Mouse (Mus musculus): ENCODE measurements around the gene Dbil5. TPM values are rescaled to one million over a fixed set of nuclear protein-coding genes. Genes with fewer than 3 reads are reported as not detected.

Gene Dbil5
- polyA plus RNA-seq, 1 experiment, result not detected

DNA sequence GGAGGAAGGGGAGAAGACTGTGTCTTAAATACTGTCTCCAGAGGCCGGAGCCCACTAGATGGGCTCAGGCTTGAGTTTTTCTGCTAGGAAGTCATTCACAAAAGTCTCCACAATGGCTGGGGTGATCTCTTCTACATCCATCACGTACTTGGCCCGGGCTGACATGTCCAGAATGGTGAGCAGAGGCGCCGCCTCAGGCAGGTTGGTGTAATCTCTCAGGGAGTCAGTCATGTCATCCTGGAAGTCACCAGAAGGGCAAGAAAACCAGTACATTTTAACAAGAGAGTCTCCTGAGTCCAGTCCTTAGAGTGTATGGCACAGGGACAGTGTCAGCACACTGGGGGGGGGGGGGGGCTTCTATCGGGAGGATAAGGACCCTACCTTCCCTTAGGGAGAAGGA is 41.1 kb downstream of the Dbil5 start:
- 90% methylated on average over 6 of the region's 6 CpGs for WGBS

DNA sequence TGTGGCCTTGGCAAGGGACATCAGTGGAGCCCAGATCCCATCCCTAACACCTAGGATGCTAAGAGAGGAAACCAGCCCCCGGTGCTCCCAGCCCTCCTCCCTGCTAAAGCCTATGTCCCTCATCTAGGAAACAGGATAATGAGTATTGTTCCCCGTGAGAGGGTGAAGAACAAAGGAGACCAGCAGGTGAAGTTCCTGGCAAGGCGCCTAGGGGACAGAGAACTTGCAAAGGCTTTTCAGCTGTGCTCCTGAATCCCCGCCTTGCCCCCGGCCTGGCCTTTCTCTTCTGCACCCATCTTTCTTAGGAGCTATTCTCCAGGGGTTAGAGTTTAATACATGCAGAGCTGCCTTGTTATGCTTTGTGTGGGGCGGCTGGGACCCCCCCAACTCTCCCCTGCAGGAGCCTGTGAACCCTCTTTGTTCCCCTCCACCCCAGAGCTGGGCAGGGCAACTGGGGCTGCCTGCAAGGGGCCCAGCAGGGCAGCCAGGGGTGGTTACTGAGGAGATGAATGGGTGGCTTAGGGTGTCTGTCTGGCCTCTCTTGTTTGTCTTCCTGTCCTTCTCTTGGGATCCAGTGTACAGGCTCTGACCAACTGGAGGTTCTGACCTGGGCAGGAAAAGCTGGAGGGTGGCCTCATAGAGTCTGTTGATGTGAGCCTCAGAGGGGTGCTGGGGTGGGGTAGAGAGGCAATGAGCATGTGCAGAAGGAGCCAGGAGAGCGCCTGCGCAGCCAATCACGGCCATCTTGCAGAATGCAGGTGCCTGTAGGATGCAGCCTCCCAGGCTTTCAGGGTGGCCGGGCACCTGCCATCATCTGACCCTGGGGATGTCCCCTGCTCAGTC is 43.0 kb downstream of the Dbil5 start:
- H3K27me3 ChIP-seq (ENCODE audit: control insufficient read depth, insufficient read depth, low read length), result no peaks in the 10 kb centered on the region
- TF ChIP-seq POLR2A (IDR thresholded peaks at IDR 0.05; ENCODE audit: low read depth, low read length), result no peak
- no peak for TF ChIP-seq CTCF (IDR thresholded peaks at IDR 0.05; ENCODE audit: extremely low read depth, insufficient read depth, insufficient read length, insufficient replicate concordance)
- peaks cover 4% of the 10 kb centered on the region; the same call in 1 of the 2 replicates for H3K4me1 ChIP-seq (ENCODE audit: control insufficient read depth, insufficient read depth, insufficient read length)
- no peaks in the 10 kb centered on the region for H3K36me3 ChIP-seq (ENCODE audit: control insufficient read depth, insufficient read depth, low read length)
- no peak overlapping the region for H3K27ac ChIP-seq (ENCODE audit: insufficient read depth, low read length)
- 88% methylated on average over 10 of the region's 10 CpGs for WGBS
- H3K4me3 ChIP-seq (ENCODE audit: extremely low read depth, insufficient read depth, insufficient read length), result no peak overlapping the region
- DNase-seq (ENCODE audit: low read depth in 1 of 2, low spot score in 2 of 2), result no peak

More for the DNA sequence above, 41.1 kb downstream of the Dbil5 start:
- TF ChIP-seq POLR2A (IDR thresholded peaks at IDR 0.05; ENCODE audit: low read depth, low read length) (no peak), CTCF (IDR thresholded peaks at IDR 0.05; ENCODE audit: extremely low read depth, insufficient read depth, insufficient read length, insufficient replicate concordance) (no peak)
- Histone ChIP-seq H3K27ac (ENCODE audit: insufficient read depth, low read length) (no peak overlapping the region), H3K36me3 (ENCODE audit: control insufficient read depth, insufficient read depth, low read length) (no peaks in the 10 kb centered on the region), H3K4me1 (ENCODE audit: control insufficient read depth, insufficient read depth, insufficient read length) (peaks cover 4% of the 10 kb centered on the region; the same call in 1 of the 2 replicates), H3K4me3 (ENCODE audit: extremely low read depth, insufficient read depth, insufficient read length) (no peak overlapping the region), H3K27me3 (ENCODE audit: control insufficient read depth, insufficient read depth, low read length) (no peaks in the 10 kb centered on the region)
- DNase-seq (ENCODE audit: low read depth in 1 of 2, low spot score in 2 of 2), result no peak

DNA sequence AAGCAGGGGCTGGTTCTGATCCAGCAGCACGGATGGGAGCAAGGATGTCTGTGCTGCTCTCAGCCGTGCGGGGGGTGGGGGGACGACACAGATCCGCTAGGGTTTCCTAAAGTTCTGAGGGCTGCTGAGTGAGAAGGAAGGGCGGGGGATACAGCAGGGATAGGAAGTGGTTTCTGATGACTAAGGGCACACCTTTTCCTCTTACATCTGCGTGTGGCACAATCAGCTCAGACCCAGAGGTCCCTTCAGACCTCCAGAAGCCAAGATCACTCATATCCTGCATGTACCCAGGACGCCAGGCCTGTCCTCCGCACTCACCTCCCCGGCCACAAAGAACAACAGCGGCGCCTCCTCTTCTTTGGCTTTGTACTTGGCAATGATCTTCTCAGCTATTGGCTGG is 43.8 kb downstream of the Dbil5 start:
- WGBS, result 16% methylated on average over 12 of the region's 12 CpGs
- TF ChIP-seq CTCF (IDR thresholded peaks at IDR 0.05; ENCODE audit: extremely low read depth, insufficient read depth, insufficient read length, insufficient replicate concordance) (no peak), POLR2A (IDR thresholded peaks at IDR 0.05; ENCODE audit: low read depth, low read length) (no peak)
- Histone ChIP-seq H3K27ac (ENCODE audit: insufficient read depth, low read length) (no peak overlapping the region), H3K4me1 (ENCODE audit: control insufficient read depth, insufficient read depth, insufficient read length) (peaks cover 4% of the 10 kb centered on the region; the same call in 1 of the 2 replicates), H3K36me3 (ENCODE audit: control insufficient read depth, insufficient read depth, low read length) (no peaks in the 10 kb centered on the region), H3K27me3 (ENCODE audit: control insufficient read depth, insufficient read depth, low read length) (no peaks in the 10 kb centered on the region), H3K4me3 (ENCODE audit: extremely low read depth, insufficient read depth, insufficient read length) (no peak overlapping the region)
- no peak for DNase-seq (ENCODE audit: low read depth in 1 of 2, low spot score in 2 of 2)

DNA sequence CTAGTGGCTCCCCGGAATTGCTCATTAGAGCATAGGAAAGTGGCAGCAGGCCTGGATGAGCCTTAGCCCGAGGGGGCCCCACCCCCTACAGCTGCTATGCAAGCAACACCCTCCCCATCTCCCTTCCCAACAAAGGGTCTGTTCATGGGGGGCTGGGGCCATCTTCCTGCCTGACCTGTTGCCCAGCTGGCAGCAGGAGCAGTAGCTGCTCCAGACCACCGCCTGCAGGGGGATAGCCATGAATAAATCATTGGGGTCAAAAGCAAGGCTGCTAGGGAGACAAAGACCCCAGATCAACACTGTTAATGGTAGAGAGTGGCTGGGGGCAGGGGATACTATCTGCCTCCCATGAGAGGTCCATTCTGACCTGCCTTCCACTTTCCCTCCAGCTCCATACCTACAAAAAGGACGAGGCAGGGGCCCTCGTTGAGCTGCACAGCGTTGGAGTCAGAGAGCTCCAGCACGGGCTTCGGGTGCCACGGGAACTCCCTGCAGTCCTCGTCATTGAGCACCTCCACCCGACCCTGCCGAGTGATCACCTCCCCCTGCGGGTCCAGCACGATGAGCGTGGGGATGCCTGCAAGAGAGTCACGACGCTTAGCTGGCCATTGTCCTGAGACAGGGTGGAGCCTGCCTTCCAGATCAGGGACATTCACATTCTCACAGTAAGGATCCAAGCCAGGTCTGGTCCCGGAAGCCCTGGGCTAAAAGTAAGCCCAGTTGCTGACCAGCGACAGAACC is 45.4 kb downstream of the Dbil5 start:
- H3K27me3 ChIP-seq (ENCODE audit: control insufficient read depth, insufficient read depth, low read length), result no peaks in the 10 kb centered on the region
- 88% methylated on average over 19 of the region's 19 CpGs for WGBS
- no peak for DNase-seq (ENCODE audit: low read depth in 1 of 2, low spot score in 2 of 2)
- H3K36me3 ChIP-seq (ENCODE audit: control insufficient read depth, insufficient read depth, low read length), result no peaks in the 10 kb centered on the region
- no peak overlapping the region for H3K27ac ChIP-seq (ENCODE audit: insufficient read depth, low read length)
- peaks cover 4% of the 10 kb centered on the region; the same call in 1 of the 2 replicates for H3K4me1 ChIP-seq (ENCODE audit: control insufficient read depth, insufficient read depth, insufficient read length)
- TF ChIP-seq CTCF (IDR thresholded peaks at IDR 0.05; ENCODE audit: extremely low read depth, insufficient read depth, insufficient read length, insufficient replicate concordance) (no peak), POLR2A (IDR thresholded peaks at IDR 0.05; ENCODE audit: low read depth, low read length) (no peak)
- no peak overlapping the region for H3K4me3 ChIP-seq (ENCODE audit: extremely low read depth, insufficient read depth, insufficient read length)

DNA sequence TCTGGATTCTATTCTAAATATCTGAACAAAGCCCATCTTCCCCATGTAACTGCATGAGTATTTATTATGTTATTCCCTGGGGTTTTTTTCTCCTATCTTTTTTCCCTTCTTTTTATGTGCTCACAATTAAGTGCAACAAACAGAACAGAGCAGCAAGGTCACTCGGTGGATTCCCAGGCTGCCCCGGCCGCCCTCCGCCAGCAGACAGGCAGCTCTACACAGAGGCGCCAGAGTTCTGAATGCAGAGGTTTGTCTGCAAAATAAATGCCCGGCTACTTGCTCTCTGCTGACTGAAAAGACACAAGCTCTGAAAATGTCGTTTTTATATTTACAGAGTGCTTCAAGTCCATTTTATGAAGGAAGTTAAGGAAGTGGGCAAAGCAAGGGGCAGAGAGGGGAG is 50.1 kb downstream of the Dbil5 start:
- TF ChIP-seq POLR2A (IDR thresholded peaks at IDR 0.05; ENCODE audit: low read depth, low read length) (no peak), CTCF (IDR thresholded peaks at IDR 0.05; ENCODE audit: extremely low read depth, insufficient read depth, insufficient read length, insufficient replicate concordance) (no peak)
- Histone ChIP-seq H3K27me3 (ENCODE audit: control insufficient read depth, insufficient read depth, low read length) (no peaks in the 10 kb centered on the region), H3K4me1 (ENCODE audit: control insufficient read depth, insufficient read depth, insufficient read length) (no peaks in the 10 kb centered on the region), H3K27ac (ENCODE audit: insufficient read depth, low read length) (no peak overlapping the region), H3K4me3 (ENCODE audit: extremely low read depth, insufficient read depth, insufficient read length) (no peak overlapping the region), H3K36me3 (ENCODE audit: control insufficient read depth, insufficient read depth, low read length) (no peaks in the 10 kb centered on the region)
- 65% methylated on average over 7 of the region's 7 CpGs for WGBS
- no peak for DNase-seq (ENCODE audit: low read depth in 1 of 2, low spot score in 2 of 2)

DNA sequence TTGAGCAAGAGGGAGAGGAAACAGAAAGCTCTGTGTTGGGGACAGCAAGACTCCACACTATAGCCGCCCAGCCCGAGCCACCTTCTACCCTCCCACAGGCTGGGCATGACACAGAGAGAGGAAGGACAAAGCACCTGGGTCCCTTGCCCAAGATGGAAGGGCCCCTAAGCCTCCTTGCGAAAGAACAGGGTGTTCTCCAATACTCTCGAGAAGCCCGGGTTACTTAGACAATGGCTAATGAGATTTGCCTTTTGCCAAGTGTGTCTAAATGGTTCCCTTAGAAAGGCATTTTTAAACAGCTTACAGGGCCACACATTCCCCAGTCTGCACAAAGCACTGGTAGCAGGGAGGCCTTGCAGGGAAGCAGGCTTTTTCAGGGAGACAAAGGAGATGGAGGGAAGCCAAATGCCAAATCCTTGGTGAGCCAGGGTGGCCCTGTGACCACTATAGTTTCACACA is 50.6 kb downstream of the Dbil5 start:
- WGBS, result 52% methylated on average over 5 of the region's 5 CpGs
- Histone ChIP-seq H3K27ac (ENCODE audit: insufficient read depth, low read length) (0 out of 2 replicates have a peak overlapping the region, but pooled peaks have one; percentile 15), H3K36me3 (ENCODE audit: control insufficient read depth, insufficient read depth, low read length) (no peaks in the 10 kb centered on the region), H3K4me3 (ENCODE audit: extremely low read depth, insufficient read depth, insufficient read length) (no peak overlapping the region), H3K27me3 (ENCODE audit: control insufficient read depth, insufficient read depth, low read length) (no peaks in the 10 kb centered on the region), H3K4me1 (ENCODE audit: control insufficient read depth, insufficient read depth, insufficient read length) (no peaks in the 10 kb centered on the region)
- DNase-seq (ENCODE audit: low read depth in 1 of 2, low spot score in 2 of 2), result no peak
- TF ChIP-seq POLR2A (IDR thresholded peaks at IDR 0.05; ENCODE audit: low read depth, low read length) (no peak), CTCF (IDR thresholded peaks at IDR 0.05; ENCODE audit: extremely low read depth, insufficient read depth, insufficient read length, insufficient replicate concordance) (no peak)

Other genes with a start within 250 kb of the Dbil5 start
- gene 1700016K19Rik, start 217.7 kb upstream of the Dbil5 start, polyA plus RNA-seq (2012; rRNA removed), result 0.08 and 0.22 TPM in 2 replicates
- gene Rflnb, start 189.8 kb upstream of the Dbil5 start, polyA plus RNA-seq (2012; rRNA removed), result 11.5 and 15.5 TPM in 2 replicates
- 12.4 and 14.0 TPM in 2 replicates for gene Vps53, start 38.0 kb upstream of the Dbil5 start, polyA plus RNA-seq (2012; rRNA removed)
- 3.5 and 5.3 TPM in 2 replicates for gene Fam57a, start 37.9 kb upstream of the Dbil5 start, polyA plus RNA-seq (2012; rRNA removed)
- gene Gemin4, start 56 bp downstream of the Dbil5 start, polyA plus RNA-seq (2012; rRNA removed), result 5.0 and 6.2 TPM in 2 replicates
- 2.7 and 3.6 TPM in 2 replicates for gene Mrm3, start 26.1 kb downstream of the Dbil5 start, polyA plus RNA-seq (2012; rRNA removed)
- gene Glod4, start 26.1 kb downstream of the Dbil5 start, polyA plus RNA-seq (2012; rRNA removed), result 2.1 and 2.9 TPM in 2 replicates
- gene Nxn, start 181.5 kb downstream of the Dbil5 start, polyA plus RNA-seq (2012; rRNA removed), result 6.9 and 8.8 TPM in 2 replicates
- 7.5 and 10.0 TPM in 2 replicates for gene Timm22, start 189.3 kb downstream of the Dbil5 start, polyA plus RNA-seq (2012; rRNA removed)